Mouse (Mus musculus) adrenal gland, adult 10 weeks (tissue): ENCODE measurements around the gene Lrrc25. TPM values are rescaled to one million over a fixed set of nuclear protein-coding genes. Genes with fewer than 3 reads are reported as not detected.

ENCODE experiments used
- polyA plus RNA-seq: library from polyadenylated mRNA; stranded (reverse); fragments of 350-450 nt; fragmentation: Illumina TruSeq; extraction: RNeasy Lipid Tissue Mini Kit (QIAGEN cat#74804); gene quantifications from one replicate; pipeline ENCODE4 v1.2.3, GENCODE M21; 2014; ENCODE audit warnings: low read depth, low replicate concordance

The Lrrc25 gene
- polyA plus RNA-seq = not detected

DNA sequence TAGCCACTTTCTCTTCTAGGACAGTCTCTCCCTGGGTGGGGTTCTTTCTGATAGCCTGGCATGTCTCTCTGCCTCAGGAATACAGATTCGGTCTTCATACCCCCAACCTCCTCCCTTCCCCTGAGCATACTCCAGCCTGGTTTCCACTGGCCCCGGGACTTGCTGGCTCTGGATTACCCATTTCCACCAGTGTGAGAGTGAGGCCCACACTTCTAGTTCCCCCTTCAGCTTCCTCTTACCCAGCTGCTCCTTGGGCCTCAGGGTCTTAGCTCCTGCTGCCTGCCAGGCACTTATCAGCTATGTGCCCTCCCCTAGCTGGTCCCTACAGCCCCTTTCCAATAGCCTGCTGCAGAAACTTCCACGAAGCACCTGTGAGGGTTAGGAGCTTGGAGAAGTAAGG, at the start of gene Lrrc25:
Lrrc25 (plus strand) TSS at position 262 of the 400 bp plus-strand sequence.

GRCm38 (mm10) chr8:70593961-70594609, 21.9 kb upstream of the Lrrc25 start, which contains the start of gene Isyna1:
TSS of gene Isyna1 (plus strand) at chr8:70594373.

GRCm38 (mm10) chr8:70608749-70609367, 7.1 kb upstream of the Lrrc25 start, which contains the start of gene Ssbp4:
TSS of gene Ssbp4 (minus strand) at chr8:70608872.

DNA sequence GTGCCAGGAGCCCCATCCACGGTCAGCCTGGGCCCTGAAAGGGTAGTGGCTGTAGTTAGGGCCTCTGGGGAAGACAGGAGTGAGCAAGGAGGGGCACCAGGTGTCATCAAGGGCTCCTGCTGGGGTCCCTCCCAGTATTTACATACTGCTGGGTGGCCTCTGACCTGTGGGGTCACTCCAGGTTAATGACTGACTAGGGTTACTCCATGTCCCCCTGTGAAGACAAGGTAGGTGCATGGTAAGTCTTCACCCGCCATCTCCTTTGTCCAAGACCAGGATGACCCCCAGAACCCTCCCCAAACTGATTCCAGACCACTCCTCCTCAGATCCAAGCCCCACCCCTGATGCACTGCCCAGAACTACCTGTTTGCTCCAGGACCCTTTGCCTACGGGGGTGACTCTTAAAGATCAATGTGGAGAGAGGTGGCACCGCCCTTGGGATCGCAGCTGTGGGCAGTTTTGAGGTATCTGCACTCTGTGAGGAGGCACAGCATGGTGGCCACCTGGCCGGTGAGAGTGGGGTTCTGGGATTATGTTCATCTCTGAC, 16.5 kb downstream of the Lrrc25 start, which contains the start of gene Gdf15:
Gdf15 (minus strand) TSS at position 111 of the 547 bp plus-strand sequence.

DNA sequence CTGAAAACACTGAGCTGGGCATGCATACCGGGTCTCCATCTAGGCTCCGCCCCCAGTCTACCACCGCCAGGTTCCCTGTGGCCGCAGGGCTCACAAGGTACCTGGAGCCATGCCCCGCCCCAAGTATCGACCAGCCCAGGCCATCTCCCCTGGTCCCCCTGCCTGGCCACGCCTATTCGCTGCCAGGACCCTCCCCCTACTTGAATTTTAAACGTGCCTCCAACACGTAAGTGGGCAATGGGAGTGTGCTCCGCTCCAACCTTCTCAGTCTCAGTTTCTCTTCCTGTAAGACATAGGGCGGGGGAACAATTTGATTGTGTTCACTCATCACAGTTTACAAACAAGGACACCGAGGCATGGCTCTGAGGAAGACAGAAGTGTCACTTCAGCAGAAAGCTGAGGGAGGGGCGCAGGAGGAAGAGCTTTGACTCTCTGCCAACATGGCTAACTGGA, 44.3 kb downstream of the Lrrc25 start, which contains the start of gene Pgpep1:
Pgpep1 (minus strand) TSS at position 116 of the 453 bp plus-strand sequence.

Other genes with a start within 250 kb of the Lrrc25 start
- gene Comp, start 242.6 kb upstream of the Lrrc25 start, polyA plus RNA-seq = not detected
- 2.6 TPM for gene Crtc1, start 176.6 kb upstream of the Lrrc25 start, polyA plus RNA-seq
- gene Klhl26, start 139.2 kb upstream of the Lrrc25 start, polyA plus RNA-seq = 5.4 TPM
- 0.82 TPM for gene Tmem59l, start 128.8 kb upstream of the Lrrc25 start, polyA plus RNA-seq
- gene Crlf1, start 123.0 kb upstream of the Lrrc25 start, polyA plus RNA-seq = not detected
- not detected for gene Rex1bd, start 109.4 kb upstream of the Lrrc25 start, polyA plus RNA-seq
- gene Uba52, start 105.4 kb upstream of the Lrrc25 start, polyA plus RNA-seq = 3.9 TPM
- 5.1 TPM for gene Fkbp8, start 88.4 kb upstream of the Lrrc25 start, polyA plus RNA-seq
- 8.0 TPM for gene Kxd1, start 88.2 kb upstream of the Lrrc25 start, polyA plus RNA-seq
- gene Ell, start 76.7 kb upstream of the Lrrc25 start, polyA plus RNA-seq = 0.58 TPM
- gene Isyna1, start 21.8 kb upstream of the Lrrc25 start, polyA plus RNA-seq = 0.29 TPM
- not detected for gene Ssbp4, start 7.3 kb upstream of the Lrrc25 start, polyA plus RNA-seq
- gene Gdf15, start 16.3 kb downstream of the Lrrc25 start, polyA plus RNA-seq = not detected
- 55.2 TPM for gene Pgpep1, start 44.2 kb downstream of the Lrrc25 start, polyA plus RNA-seq
- gene Lsm4, start 57.1 kb downstream of the Lrrc25 start, polyA plus RNA-seq = not detected
- gene Jund, start 82.8 kb downstream of the Lrrc25 start, polyA plus RNA-seq = 24.6 TPM
- gene Iqcn, start 87.3 kb downstream of the Lrrc25 start, polyA plus RNA-seq = not detected
- gene Gm3336, start 102.4 kb downstream of the Lrrc25 start, polyA plus RNA-seq = not detected
- not detected for gene Pde4c, start 107.6 kb downstream of the Lrrc25 start, polyA plus RNA-seq
- gene Rab3a, start 138.5 kb downstream of the Lrrc25 start, polyA plus RNA-seq = 12.3 TPM
- gene Mpv17l2, start 144.8 kb downstream of the Lrrc25 start, polyA plus RNA-seq = 2.2 TPM
- gene Pik3r2, start 160.6 kb downstream of the Lrrc25 start, polyA plus RNA-seq = 1.9 TPM
- 1.5 TPM for gene Mast3, start 188.9 kb downstream of the Lrrc25 start, polyA plus RNA-seq
- not detected for gene Il12rb1, start 192.3 kb downstream of the Lrrc25 start, polyA plus RNA-seq
- gene Arrdc2, start 223.6 kb downstream of the Lrrc25 start, polyA plus RNA-seq = 1.5 TPM
- 0.47 TPM for gene Kcnn1, start 247.1 kb downstream of the Lrrc25 start, polyA plus RNA-seq